Mouse (Mus musculus) E14TG2a.4 (cell line): Measurements from ENCODE around the gene Fank1.
"Not testable (repeated sequence)": the region's sequence is repeated elsewhere in the genome, so short reads cannot be mapped to it uniquely, and the experiment has no call there.

Experiments used
- CTCF ChIP-seq: conservative IDR thresholded peaks from 2 replicates; pipeline ENCODE4 v1.5.1; 2014; ENCODE audit warnings: low read length
- NANOG ChIP-seq: IDR thresholded peaks from 2 replicates; pipeline ENCODE4 v1.6.1; 2014; ENCODE audit warnings: borderline replicate concordance, low read length, mixed read lengths
- POU5F1 ChIP-seq: IDR thresholded peaks from 2 replicates; pipeline ENCODE4 v1.6.1; 2014; ENCODE audit warnings: low read length, borderline replicate concordance

DNA sequence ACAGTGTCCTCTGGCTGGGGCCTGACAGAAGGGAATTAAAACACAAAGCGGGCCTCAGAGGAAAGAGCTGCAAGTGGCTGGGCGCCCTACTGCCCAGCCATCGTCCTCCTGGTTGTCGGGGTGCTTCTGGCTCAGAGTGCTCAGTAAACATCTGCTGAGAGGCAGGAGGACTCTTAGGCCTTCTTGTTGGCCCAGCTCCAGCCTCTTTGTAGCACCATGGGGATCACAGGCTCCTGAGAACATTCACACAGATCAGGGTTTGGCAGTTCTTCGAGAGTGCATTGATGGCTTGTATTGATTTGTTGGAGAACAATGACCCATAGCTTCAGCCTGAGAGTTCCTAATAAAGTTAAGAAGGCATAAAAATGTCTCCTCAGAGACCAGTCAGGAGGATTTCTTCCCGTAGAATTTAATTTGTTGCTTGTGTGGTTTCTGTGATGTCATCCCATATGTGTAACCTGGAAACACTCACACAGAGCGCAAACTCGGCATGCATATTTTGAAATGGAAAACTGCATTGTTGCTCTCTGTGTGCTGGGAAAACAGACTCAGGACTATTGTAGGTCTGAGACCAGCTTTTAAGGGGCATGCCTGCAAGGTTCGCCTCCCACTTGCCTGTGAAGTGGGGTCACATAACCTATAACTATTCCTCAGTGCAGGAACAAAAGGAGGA lies 108.2 kb downstream of the Fank1 start:
- TF ChIP-seq CTCF, NANOG, POU5F1: not testable (repeated sequence)
